Mouse (Mus musculus): ENCODE results near the gene Selenow.

DNA sequence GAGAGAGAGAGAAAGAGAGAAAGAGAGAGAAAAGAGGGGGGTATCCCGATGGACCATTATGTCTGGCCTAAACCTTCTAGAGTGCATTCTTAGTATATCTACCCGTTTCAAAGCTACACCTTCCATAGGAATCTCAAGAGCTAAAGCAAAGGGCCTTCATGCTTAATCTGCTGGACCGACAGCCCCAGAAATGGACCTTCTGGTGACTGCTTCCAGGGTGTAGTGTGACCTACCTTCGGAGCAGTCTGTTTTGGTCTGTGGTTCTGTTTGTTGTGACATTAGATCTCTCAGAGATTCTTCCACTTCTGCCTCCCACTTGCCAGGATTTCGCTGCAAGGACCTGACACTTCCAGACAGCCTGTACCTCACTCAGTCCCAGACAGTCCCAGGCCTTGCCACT lies 11.7 kb downstream of the Selenow start:
- no peak for TF ChIP-seq CTCF (IDR thresholded peaks at IDR 0.05; ENCODE audit: control insufficient read depth, insufficient read depth, low read length)
- TF ChIP-seq POLR2A (IDR thresholded peaks at IDR 0.05; ENCODE audit: borderline replicate concordance, control insufficient read depth, low read depth, low read length), result no peak
